Mouse (Mus musculus) thymus, adult 18-20 months (tissue): ENCODE data around the gene Mybl2.
"Not testable (repeated sequence)": the region's sequence is repeated elsewhere in the genome, so short reads cannot be mapped to it uniquely, and the experiment has no call there.

Experiments
- DNase-seq, 2 experiments: peaks; one replicate each; pipeline ENCODE4 v3.0.0; 2022; ENCODE audit warnings: mixed read lengths in 2 of 2

The Mybl2 gene

DNA sequence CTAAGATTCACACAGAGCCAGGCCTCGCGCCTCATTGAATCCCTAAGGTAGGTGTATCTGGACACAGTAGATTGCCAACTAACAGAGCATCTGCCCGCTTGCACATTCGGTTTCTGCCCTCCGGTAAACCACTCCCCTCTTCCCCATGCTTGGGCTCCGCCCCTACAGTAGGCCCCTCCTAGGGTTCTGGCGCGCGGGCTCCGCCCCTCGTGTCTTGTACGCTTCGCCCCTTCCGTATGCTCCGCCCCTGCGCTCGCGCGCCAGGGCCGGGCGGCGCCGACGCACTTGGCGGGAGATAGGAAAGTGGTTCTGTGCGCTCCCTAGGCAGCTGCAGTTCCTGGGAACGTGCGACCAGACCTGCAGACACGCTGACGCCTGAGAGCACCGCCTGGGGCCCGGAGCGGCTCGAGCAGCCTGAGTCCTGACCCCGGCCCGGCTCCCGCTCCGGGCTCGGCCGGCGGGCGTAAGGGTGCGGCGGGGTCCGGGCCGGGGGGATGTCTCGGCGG lies at the start of gene Mybl2:
TSS of gene Mybl2 (plus strand) at position 353 of the 506 bp plus-strand sequence.
- DNase-seq, result peak; percentile 91 to 93

- no peak for DNase-seq
These were observed 47.2 kb upstream of the Mybl2 start for GRCm38 (mm10) chr2:163007299-163007698.

DNA sequence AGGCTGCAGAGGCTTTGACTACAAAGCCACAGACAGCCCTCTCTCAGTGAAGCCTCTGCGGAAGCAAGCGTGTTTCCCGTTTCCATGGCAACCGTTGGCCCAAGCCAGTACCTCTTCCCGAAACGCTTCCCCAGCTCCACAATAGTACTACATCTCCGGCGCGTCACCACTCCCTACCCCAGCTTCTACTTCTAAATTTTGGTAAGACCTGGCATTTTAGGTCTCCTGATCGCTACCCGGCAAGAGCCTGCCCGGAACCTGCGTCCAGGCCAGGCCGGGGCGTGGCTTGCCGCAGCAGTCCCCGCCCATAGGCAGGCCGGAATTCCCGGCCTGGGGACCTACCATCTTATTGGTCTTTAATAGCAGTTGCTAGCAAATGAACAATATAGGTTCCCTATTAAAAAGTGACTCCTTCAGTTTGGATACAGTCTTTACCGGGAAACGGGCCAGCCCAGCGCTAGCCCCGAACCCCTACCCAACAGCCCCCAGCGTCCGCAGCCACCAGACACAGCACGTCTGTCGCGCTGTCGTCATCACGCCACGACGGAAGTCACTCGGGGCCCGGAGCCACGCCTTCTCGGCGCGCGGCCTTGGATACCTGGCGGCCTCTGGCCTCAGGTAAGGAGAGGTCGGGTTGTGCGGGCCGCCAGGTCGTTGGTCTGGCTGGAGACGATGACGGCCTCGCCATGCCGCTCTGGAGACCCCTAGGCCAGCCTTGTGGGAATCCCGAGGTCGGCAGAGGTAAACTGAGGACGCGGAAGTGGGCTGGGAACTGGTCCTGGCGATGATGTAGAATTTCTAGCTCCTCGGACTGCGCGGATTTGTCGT lies 37.4 kb upstream of the Mybl2 start, which contains the start of gene Ift52:
TSS of gene Ift52 (plus strand) at position 439 of the 828 bp plus-strand sequence.
- peak; percentile 74 to 84 for DNase-seq

- no peak for DNase-seq
These were observed 23.2 kb upstream of the Mybl2 start for GRCm38 (mm10) chr2:163031289-163031688.

DNA sequence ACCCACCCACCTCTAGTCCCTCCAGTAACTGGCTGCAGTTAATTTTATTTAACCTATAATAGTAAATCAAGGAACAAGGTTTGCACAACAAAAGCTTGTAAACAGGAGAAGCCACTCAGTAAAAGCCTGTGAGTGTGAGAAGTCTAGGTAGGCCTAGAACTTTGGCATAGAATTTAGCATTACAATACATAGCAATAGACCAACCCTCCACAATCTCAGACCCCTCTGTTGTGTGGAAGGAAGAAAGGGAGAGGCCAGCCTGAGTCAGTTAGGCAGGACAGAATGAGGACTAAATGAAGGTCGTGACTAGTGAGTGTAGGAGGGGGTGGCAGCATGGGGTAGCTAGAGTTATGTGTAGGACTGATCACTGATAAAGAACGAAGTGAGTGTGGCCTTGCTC lies 22.7 kb upstream of the Mybl2 start:
- no peak for DNase-seq

DNA sequence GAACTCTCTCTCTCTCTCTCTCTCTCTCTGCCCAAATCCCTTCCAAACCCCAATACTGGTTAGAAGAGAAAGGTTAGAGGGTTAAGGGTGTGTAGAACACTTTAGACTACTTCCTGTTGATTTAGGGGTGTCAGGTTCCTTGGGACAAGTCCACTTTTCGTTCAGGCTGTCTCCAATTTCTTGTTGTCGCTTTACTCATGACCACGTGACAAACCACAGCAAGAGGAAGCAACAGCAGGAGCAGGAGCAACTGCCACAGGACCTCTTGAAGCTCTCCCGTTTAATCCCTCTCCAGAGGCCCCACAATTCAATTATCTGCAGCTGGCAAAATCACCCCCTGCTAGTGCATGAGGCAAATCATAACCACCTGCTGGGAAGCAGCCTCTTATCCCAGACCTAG lies 21.9 kb upstream of the Mybl2 start:
- no peak for DNase-seq

DNA sequence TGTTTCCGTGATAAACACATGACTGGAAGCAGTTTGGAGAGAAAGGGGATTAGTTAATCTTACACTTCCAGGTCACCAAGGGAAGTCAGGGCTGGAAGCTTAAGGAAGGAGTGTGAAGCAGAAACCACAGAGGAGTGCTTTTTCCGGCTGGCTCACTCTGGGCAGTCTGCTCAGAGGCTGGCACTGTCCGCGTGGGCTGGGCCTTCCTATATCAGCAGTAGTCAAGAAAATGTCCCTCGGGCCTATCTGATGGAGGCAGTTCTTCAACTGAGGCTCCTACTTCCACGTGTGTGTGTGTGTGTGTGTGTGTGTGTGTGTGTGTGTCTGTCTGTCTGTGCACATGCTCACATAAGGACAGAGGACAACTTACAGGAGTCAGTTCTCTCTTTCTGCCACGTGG lies 14.5 kb upstream of the Mybl2 start:
- no peak for DNase-seq

GRCm38 (mm10) chr2:163048125-163048524 lies 6.4 kb upstream of the Mybl2 start:
- DNase-seq, result peak; percentile 26 to 29

GRCm38 (mm10) chr2:163049116-163049515 lies 5.4 kb upstream of the Mybl2 start:
- no peak for DNase-seq

- no peak for DNase-seq
These were observed 2.8 kb upstream of the Mybl2 start for GRCm38 (mm10) chr2:163051691-163052090.

DNA sequence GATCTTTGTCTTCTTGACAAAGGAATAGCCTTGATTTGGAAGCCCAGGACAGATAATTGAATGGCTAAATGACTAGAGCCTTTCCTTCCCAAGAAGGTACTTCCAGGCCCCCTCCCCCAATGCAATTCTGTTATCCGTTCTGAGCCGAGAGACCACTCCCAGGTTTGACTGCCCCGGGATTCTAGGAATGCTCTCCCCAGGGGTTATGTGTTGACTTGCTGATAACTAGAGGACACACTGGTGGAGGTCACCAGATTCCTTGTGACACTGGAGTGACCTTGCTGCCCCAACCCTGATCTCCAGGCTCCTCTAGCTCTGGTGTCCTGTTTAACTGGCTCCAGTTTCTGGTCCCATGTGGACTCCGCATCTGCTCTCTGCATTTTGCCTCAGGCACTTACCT lies 2.4 kb upstream of the Mybl2 start:
- DNase-seq, result no peak

- no peak for DNase-seq
These were observed 1.7 kb upstream of the Mybl2 start for GRCm38 (mm10) chr2:163052826-163053225.

DNA sequence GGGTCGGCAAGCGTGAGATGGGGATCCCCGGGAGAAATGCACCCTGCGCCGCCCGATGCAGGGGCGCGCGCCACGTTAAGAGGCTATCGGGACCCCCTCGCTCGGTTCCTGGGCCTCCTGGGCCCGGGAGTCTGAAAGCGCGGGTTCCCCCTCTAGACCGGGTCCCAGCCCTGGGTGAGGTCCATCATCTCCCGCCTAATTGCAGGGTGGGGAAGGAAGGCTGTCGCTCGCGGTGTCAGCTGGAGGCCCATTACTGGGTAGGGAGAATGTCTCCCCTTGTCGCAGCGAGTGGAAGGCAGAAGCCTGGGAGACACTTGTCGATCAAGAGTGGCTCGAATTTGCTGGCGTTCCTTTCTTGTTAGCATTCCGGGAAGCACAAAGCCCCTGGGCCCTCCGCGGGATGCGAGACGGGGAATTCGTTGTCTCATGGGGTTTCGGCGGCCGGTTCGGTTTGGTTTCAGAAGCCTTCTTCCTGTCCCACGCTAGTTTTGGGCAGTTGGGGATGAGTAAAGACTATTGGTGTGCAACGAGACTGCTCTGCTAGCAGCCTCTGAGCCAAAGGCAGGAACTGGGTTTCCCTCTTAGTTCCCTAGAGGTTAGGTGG lies 506 bp downstream of the Mybl2 start:
- DNase-seq, result peak in 1 of 2 experiments; percentile 9

- no peak for DNase-seq
These were observed 1.2 kb downstream of the Mybl2 start for GRCm38 (mm10) chr2:163055715-163056114.

GRCm38 (mm10) chr2:163056584-163056983 lies 2.1 kb downstream of the Mybl2 start:
- DNase-seq, result no peak

DNA sequence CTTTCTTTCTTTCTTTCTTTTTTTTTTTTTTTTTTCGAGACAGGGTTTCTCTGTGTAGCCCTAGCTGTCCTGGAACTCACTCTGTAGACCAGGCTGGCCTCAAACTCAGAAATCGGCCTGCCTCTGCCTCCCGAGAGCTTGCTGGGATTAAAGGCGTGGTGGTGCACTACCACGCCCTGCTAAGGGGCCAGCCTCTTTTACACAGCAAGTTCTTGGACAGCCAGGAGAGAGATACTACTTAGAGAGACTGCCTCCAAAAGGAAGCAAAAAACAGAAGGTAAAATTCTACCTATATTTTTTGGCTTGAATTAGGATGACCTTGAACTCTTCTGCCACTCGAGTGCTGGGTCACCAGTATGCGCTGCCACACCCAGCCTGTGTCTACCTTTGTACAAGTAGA lies 4.5 kb downstream of the Mybl2 start:
- not testable (repeated sequence) for DNase-seq

DNA sequence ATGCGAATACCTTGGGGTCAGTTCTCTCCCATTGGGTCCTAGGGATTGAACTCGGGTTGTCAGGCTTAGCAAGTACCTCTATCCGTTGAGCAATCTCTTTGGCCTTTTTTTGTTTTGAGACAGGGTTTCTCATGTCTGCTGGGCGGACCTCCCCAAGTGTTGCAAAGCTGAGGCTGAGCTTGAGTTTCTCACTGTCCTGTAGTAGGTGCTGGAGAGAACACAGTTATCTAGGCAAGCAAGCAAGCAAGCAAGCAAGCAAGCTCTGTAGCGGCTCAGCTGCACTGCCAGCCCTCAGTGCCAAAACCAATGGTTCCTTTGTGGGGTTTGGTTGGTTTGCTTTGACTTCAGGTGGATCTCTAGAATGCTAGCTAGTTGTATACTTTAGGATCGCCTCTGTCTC lies 6.1 kb downstream of the Mybl2 start:
- DNase-seq, result no peak

DNA sequence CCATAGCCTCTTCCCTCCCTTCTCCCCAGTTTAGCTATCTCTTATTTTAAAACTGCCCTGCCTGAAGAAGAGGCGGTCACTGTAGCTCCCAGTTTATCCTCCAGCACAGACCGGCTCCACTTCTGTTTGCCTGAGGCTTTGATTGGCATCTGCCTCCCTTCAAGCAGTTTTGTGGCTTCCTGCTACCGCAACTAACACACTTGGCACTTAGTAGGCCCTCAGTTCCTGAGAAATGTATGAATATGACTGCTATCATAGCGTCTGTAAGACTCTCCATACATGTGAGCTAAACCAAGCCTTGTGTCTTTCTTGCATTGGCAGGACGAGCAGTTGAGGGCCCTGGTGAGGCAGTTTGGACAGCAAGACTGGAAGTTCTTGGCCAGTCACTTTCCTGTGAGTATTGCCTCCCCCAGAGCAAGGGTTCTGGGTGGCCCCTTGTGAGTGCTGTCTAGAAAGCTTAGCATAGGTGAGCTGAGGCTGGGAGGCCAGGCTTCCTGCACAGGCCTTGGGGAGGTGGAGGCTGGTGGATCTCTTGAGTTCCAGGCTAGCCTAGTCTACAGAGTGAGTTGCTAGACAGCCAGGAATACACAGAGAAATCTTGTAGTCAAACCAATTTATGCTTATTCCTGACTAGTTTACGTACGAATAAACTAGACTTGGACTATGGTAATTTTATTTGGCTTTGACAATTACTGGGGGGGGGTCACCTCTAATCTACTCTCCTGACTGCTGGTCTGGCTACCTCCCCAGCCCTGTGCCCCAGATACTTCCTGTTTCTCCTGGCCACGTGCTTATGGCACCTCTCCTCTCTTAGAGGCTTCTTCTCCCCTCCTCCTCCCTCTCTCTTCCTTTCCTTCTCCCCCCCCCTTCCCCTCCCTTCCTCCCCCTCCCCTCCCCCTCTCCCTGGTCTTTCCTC lies 7.0 kb downstream of the Mybl2 start:
- no peak for DNase-seq

DNA sequence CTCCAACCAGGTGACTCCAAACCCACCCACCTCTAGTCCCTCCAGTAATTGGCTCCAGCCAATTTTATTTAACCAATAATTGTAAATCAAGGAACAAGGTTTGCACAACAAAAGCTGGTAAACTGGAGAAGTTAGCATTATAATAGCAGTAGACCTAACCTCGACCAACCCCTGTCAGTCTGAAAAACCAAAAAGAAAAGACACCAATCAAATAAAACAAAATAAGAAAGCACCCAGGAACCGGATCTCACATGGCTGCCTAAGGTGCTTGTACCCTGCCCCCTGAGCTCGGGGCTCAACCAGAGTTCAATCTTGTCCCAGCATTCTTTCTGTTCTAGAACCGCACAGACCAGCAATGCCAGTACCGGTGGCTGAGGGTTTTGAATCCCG lies 7.6 kb downstream of the Mybl2 start:
- no peak for DNase-seq

GRCm38 (mm10) chr2:163066326-163066725 lies 11.8 kb downstream of the Mybl2 start:
- no peak for DNase-seq

GRCm38 (mm10) chr2:163067233-163067632 lies 12.7 kb downstream of the Mybl2 start:
- no peak for DNase-seq

- no peak for DNase-seq
These were observed 15.7 kb downstream of the Mybl2 start for GRCm38 (mm10) chr2:163070213-163070612.

- no peak for DNase-seq
These were observed 17.1 kb downstream of the Mybl2 start for GRCm38 (mm10) chr2:163071590-163071989.
